Mouse (Mus musculus) CH12.LX (cell line): ENCODE results near the gene Tnrc6b. TPM values are rescaled to one million over a fixed set of nuclear protein-coding genes. Genes with fewer than 3 reads are reported as not detected.

Experiments
- DNase-seq: peaks from one replicate; pipeline ENCODE4 v3.0.0-alpha.2; 2013; ENCODE audit errors: extremely low read depth
- H3K27ac ChIP-seq: 2 replicates; pipeline ENCODE4 v1.5.1; 2012; ENCODE audit warnings: low read depth, mild to moderate bottlenecking, control low read depth, moderate library complexity; ENCODE audit not compliant: insufficient read depth
- H3K27me3 ChIP-seq: replicated peaks from 2 replicates; pipeline ENCODE3; 2012; ENCODE audit warnings: inconsistent platforms
- H3K36me3 ChIP-seq, 2 experiments: replicated peaks in 1 of 2; 2 replicates each; pipeline versions ENCODE3 to v1.6.1; 2012; ENCODE audit warnings: inconsistent platforms in 1 of 2, low read length in 1 of 2, mild to moderate bottlenecking in 1 of 2, mixed read lengths in 1 of 2, moderate library complexity in 1 of 2; ENCODE audit not compliant: control insufficient read depth in 1 of 2, insufficient read depth in 1 of 2
- H3K4me1 ChIP-seq, 2 experiments: 2 replicates each; pipeline ENCODE4 v1.6.1; 2012; ENCODE audit warnings: inconsistent platforms in 1 of 2, moderate library complexity in 1 of 2; ENCODE audit not compliant: insufficient read depth in 2 of 2, control insufficient read depth in 1 of 2
- H3K4me2 ChIP-seq: 2 replicates; pipeline ENCODE4 v1.6.1; 2012; ENCODE audit warnings: low read depth, mild to moderate bottlenecking, control low read depth; ENCODE audit not compliant: poor library complexity, insufficient read depth, severe bottlenecking
- H3K4me3 ChIP-seq, 3 experiments: fragments of 150-350 bp in 1 of 3; sonication (generic) in 1 of 3; replicated peaks in 1 of 3; 2 replicates each; pipeline versions ENCODE3 to v1.5.1; 2011 to 2012; ENCODE audit warnings: low read depth in 2 of 3, low read length in 2 of 3, mild to moderate bottlenecking in 2 of 3, moderate library complexity in 2 of 3, control low read depth in 1 of 3, improper control_type of control experiment in 1 of 3, inconsistent platforms in 1 of 3, mixed read lengths in 1 of 3; ENCODE audit not compliant: poor library complexity in 1 of 3
- H3K79me2 ChIP-seq: replicated peaks from 2 replicates; pipeline ENCODE4 v1.6.1; 2012; ENCODE audit warnings: mild to moderate bottlenecking, moderate library complexity; ENCODE audit not compliant: control insufficient read depth, poor library complexity, insufficient read depth, severe bottlenecking; ENCODE audit errors: extremely low read depth
- H3K9ac ChIP-seq: 2 replicates; pipeline ENCODE4 v1.6.1; 2012; ENCODE audit warnings: low read depth, mild to moderate bottlenecking, control low read depth, moderate library complexity; ENCODE audit not compliant: insufficient read depth
- H3K9me3 ChIP-seq: replicated peaks from 2 replicates; pipeline ENCODE3; 2012; ENCODE audit warnings: low read length, inconsistent platforms, mixed read lengths
- ELF1 ChIP-seq: IDR thresholded peaks from 2 replicates; pipeline ENCODE4 v1.6.1; 2014; ENCODE audit warnings: low read depth, mild to moderate bottlenecking, inconsistent platforms, low read length, improper control_type of control experiment
- EP300 ChIP-seq: IDR thresholded peaks from 2 replicates; pipeline ENCODE4 v1.6.1; 2011; ENCODE audit warnings: low read length, improper control_type of control experiment
- ETS1 ChIP-seq: conservative IDR thresholded peaks from 2 replicates; pipeline ENCODE4 v1.6.1; 2012; ENCODE audit warnings: low read depth, mild to moderate bottlenecking, inconsistent platforms, low read length, improper control_type of control experiment, moderate library complexity
- HCFC1 ChIP-seq: IDR thresholded peaks from 2 replicates; pipeline ENCODE4 v1.6.1; 2012; ENCODE audit warnings: low read depth, mild to moderate bottlenecking, inconsistent platforms, low read length, improper control_type of control experiment
- JUN ChIP-seq: IDR thresholded peaks from 2 replicates; pipeline ENCODE4 v1.6.1; 2011; ENCODE audit warnings: low read depth, mild to moderate bottlenecking, low read length, improper control_type of control experiment, moderate library complexity; ENCODE audit not compliant: insufficient read depth
- JUND ChIP-seq: conservative IDR thresholded peaks from 2 replicates; pipeline ENCODE4 v1.6.1; 2011; ENCODE audit warnings: low read depth, low read length, improper control_type of control experiment
- MAFK ChIP-seq: IDR thresholded peaks from 2 replicates; pipeline ENCODE4 v1.6.1; 2011; ENCODE audit warnings: low read length, improper control_type of control experiment; ENCODE audit not compliant: insufficient replicate concordance
- MAX ChIP-seq: IDR thresholded peaks from 2 replicates; pipeline ENCODE4 v1.6.1; 2011; ENCODE audit warnings: low read length, improper control_type of control experiment
- MEF2A ChIP-seq: IDR thresholded peaks from 2 replicates; pipeline ENCODE4 v1.6.1; 2014; ENCODE audit warnings: low read depth, mild to moderate bottlenecking, inconsistent platforms, low read length, improper control_type of control experiment, borderline replicate concordance
- NRF1 ChIP-seq: IDR thresholded peaks from 2 replicates; pipeline ENCODE4 v1.6.1; 2014; ENCODE audit warnings: low read depth, mild to moderate bottlenecking, inconsistent platforms, low read length, improper control_type of control experiment, moderate library complexity
- PAX5 ChIP-seq: IDR thresholded peaks from 2 replicates; pipeline ENCODE4 v1.6.1; 2012; ENCODE audit warnings: low read length, inconsistent platforms, mixed read lengths
- SIN3A ChIP-seq: IDR thresholded peaks from 2 replicates; pipeline ENCODE4 v1.6.1; 2012; ENCODE audit warnings: low read length, improper control_type of control experiment, inconsistent platforms
- TBP ChIP-seq: conservative IDR thresholded peaks from 2 replicates; pipeline ENCODE4 v1.6.1; 2011; ENCODE audit warnings: low read depth, low read length, improper control_type of control experiment
- TCF12 ChIP-seq: IDR thresholded peaks from 2 replicates; pipeline ENCODE4 v1.6.1; 2014; ENCODE audit warnings: low read depth, mild to moderate bottlenecking, inconsistent platforms, low read length, improper control_type of control experiment
- UBTF ChIP-seq: IDR thresholded peaks from 2 replicates; pipeline ENCODE4 v1.6.1; 2012; ENCODE audit warnings: low read depth, mild to moderate bottlenecking, inconsistent platforms, low read length, improper control_type of control experiment, moderate library complexity
- ZMIZ1 ChIP-seq: IDR thresholded peaks from 2 replicates; pipeline ENCODE4 v1.6.1; 2012; ENCODE audit warnings: low read depth, mild to moderate bottlenecking, inconsistent platforms, low read length, improper control_type of control experiment
- ZNF384 ChIP-seq: IDR thresholded peaks from 2 replicates; pipeline ENCODE4 v1.6.1; 2012; ENCODE audit warnings: low read depth, low read length, improper control_type of control experiment, inconsistent platforms
- dilution Hi-C: fragments of 300-500 bp; cut with MboI; formaldehyde crosslinking; loops from 2 replicates; pipeline ENCODE4 v1.14.3; 2020; ENCODE audit warnings: low sequenced_read_pairs; ENCODE audit not compliant: extremely low pct_unique_long_range_greater_than_20kb, extremely low pct_ligation_motif_present
- in situ Hi-C: fragments of 300-500 bp; cut with MboI; formaldehyde crosslinking; loops from 3 replicates; pipeline ENCODE4 v1.14.3; 2019; ENCODE audit warnings: low sequenced_read_pairs, low pct_ligation_motif_present, low pct_unique_long_range_greater_than_20kb, mixed read lengths
- polyA plus RNA-seq: library from polyadenylated mRNA; unstranded; fragments of >175 nt; gene quantifications from 2 replicates; pipeline ENCODE4 v1.2.1, GENCODE M21; 2012; ENCODE audit warnings: low read depth; ENCODE audit not compliant: insufficient read length
- total RNA-seq, 2 experiments: library from RNA; depleted of rRNA; stranded (reverse); fragments of 300-350 nt in 1 of 2; fragments of >200 nt in 1 of 2; gene quantifications; 2 replicates each; pipeline ENCODE4 v1.2.3; 2012 to 2014

Gene Tnrc6b
- total and polyA plus RNA-seq, 3 experiments, result 6.0 to 17.1 (median 16.1) TPM

- Histone ChIP-seq H3K4me3 (no peak overlapping the region), H3K27me3 (no peaks in the 10 kb centered on the region), H3K79me2 (no peaks in the 10 kb centered on the region), H3K4me1 (peaks cover 14 to 47% of the 10 kb centered on the region in 2 experiments), H3K27ac (no peak overlapping the region), H3K4me2 (no peak overlapping the region), H3K9ac (no peak overlapping the region), H3K9me3 (no peaks in the 10 kb centered on the region), H3K36me3 (no peaks in the 10 kb centered on the region)
- in situ Hi-C loops (no loop called here), dilution Hi-C loops (no loop called here)
- DNase-seq, result no peak
- TF ChIP-seq EP300, result no peak
- no peak for TF ChIP-seq NRF1
- no peak for TF ChIP-seq TCF12
- TF ChIP-seq HCFC1, result no peak
- no peak for TF ChIP-seq ETS1
Observed at GRCm38 (mm10) chr15:80685603-80685895, 25.6 kb upstream of the Tnrc6b start.

- no peak for DNase-seq
- no peak overlapping the region for H3K9ac ChIP-seq
- no peaks in the 10 kb centered on the region for H3K27me3 ChIP-seq
- H3K79me2 ChIP-seq, result no peaks in the 10 kb centered on the region
- no peaks in the 10 kb centered on the region for H3K36me3 ChIP-seq
- dilution Hi-C loops (no loop called here), in situ Hi-C loops (no loop called here)
- H3K4me3 ChIP-seq, result no peak overlapping the region
- TF ChIP-seq JUND, result no peak
- no peak for TF ChIP-seq SIN3A
- TF ChIP-seq, all 38 proteins: peak for 0
- Histone ChIP-seq H3K4me1 (peaks cover 0 to 44% of the 10 kb centered on the region in 2 experiments; a peak in 2 of 4 replicates), H3K4me2 (no peak overlapping the region), H3K27ac (no peak overlapping the region), H3K9me3 (no peaks in the 10 kb centered on the region)
Observed at GRCm38 (mm10) chr15:80688536-80688935, 22.6 kb upstream of the Tnrc6b start.

GRCm38 (mm10) chr15:80693492-80693891 lies 17.6 kb upstream of the Tnrc6b start:
- Histone ChIP-seq H3K4me1 (peaks cover 4 to 59% of the 10 kb centered on the region in 2 experiments), H3K27me3 (no peaks in the 10 kb centered on the region), H3K4me2 (no peak overlapping the region), H3K27ac (no peak overlapping the region), H3K9ac (no peak overlapping the region), H3K9me3 (peaks cover 5% of the 10 kb centered on the region), H3K79me2 (no peaks in the 10 kb centered on the region), H3K36me3 (no peaks in the 10 kb centered on the region), H3K4me3 (no peak overlapping the region)
- dilution Hi-C loops (no loop called here), in situ Hi-C loops (loop anchor here (10.0 kb wide), 1 partner anchor 199 kb away; no protein-coding TSS in a partner anchor)
- no peak for DNase-seq
- TF ChIP-seq MEF2A (no peak), UBTF (no peak), JUND (no peak), JUN (no peak), ELF1 (no peak), NRF1 (no peak), SIN3A (no peak), ZMIZ1 (no peak), TBP (no peak), MAX (no peak), ZNF384 (no peak), ETS1 (no peak), PAX5 (no peak), MAFK (no peak)
